Mouse (Mus musculus): ENCODE results near the gene Gltp. TPM values are rescaled to one million over a fixed set of nuclear protein-coding genes. Genes with fewer than 3 reads are reported as not detected.

Gltp gene
- polyA plus RNA-seq, 1 experiment from 2014 or later = 26.9 TPM

GRCm38 (mm10) chr5:114722846-114723245 lies 32.1 kb upstream of the Gltp start:
- Histone ChIP-seq H3K27me3 (ENCODE audit: control insufficient read depth, insufficient read depth, low read length) (no peaks in the 10 kb centered on the region), H3K4me1 (ENCODE audit: control insufficient read depth, insufficient read depth, low read length) (no peaks in the 10 kb centered on the region), H3K9ac (replicated peaks; ENCODE audit: low read depth, low read length) (no peak overlapping the region), H3K9me3 (ENCODE audit: control insufficient read depth, low read length) (no peaks in the 10 kb centered on the region), H3K36me3 (ENCODE audit: control insufficient read depth, insufficient read depth, low read length) (peaks cover 46% of the 10 kb centered on the region), H3K4me3 (ENCODE audit: low read depth, low read length) (no peak overlapping the region), H3K4me2 (ENCODE audit: low read depth, low read length) (no peak overlapping the region), H3K27ac (ENCODE audit: low read depth, low read length) (no peak overlapping the region)
- WGBS = 89% methylated on average over 13 of the region's 13 CpGs
- no peak for ATAC-seq (ENCODE audit: low read depth)

- no peak for ATAC-seq (ENCODE audit: low read depth)
- H3K9me3 ChIP-seq (ENCODE audit: control insufficient read depth, low read length) = no peaks in the 10 kb centered on the region
- H3K9ac ChIP-seq (replicated peaks; ENCODE audit: low read depth, low read length) = no peak overlapping the region
- H3K27me3 ChIP-seq (ENCODE audit: control insufficient read depth, insufficient read depth, low read length) = no peaks in the 10 kb centered on the region
- peaks cover 47% of the 10 kb centered on the region for H3K36me3 ChIP-seq (ENCODE audit: control insufficient read depth, insufficient read depth, low read length)
- 93% methylated on average over 10 of the region's 10 CpGs for WGBS
- no peak overlapping the region for H3K4me2 ChIP-seq (ENCODE audit: low read depth, low read length)
- H3K4me1 ChIP-seq (ENCODE audit: control insufficient read depth, insufficient read depth, low read length) = no peaks in the 10 kb centered on the region
- no peak overlapping the region for H3K4me3 ChIP-seq (ENCODE audit: low read depth, low read length)
- no peak overlapping the region for H3K27ac ChIP-seq (ENCODE audit: low read depth, low read length)
These were observed 31.2 kb upstream of the Gltp start for GRCm38 (mm10) chr5:114721969-114722368.

GRCm38 (mm10) chr5:114720784-114721183 lies 30.0 kb upstream of the Gltp start:
- no peaks in the 10 kb centered on the region for H3K4me1 ChIP-seq (ENCODE audit: control insufficient read depth, insufficient read depth, low read length)
- WGBS = 57% methylated on average over 11 of the region's 11 CpGs
- H3K4me3 ChIP-seq (ENCODE audit: low read depth, low read length) = no peak overlapping the region
- H3K9ac ChIP-seq (replicated peaks; ENCODE audit: low read depth, low read length) = no peak overlapping the region
- H3K36me3 ChIP-seq (ENCODE audit: control insufficient read depth, insufficient read depth, low read length) = peaks cover 55% of the 10 kb centered on the region
- no peak for ATAC-seq (ENCODE audit: low read depth)
- H3K27ac ChIP-seq (ENCODE audit: low read depth, low read length) = no peak overlapping the region
- H3K4me2 ChIP-seq (ENCODE audit: low read depth, low read length) = no peak overlapping the region
- no peaks in the 10 kb centered on the region for H3K9me3 ChIP-seq (ENCODE audit: control insufficient read depth, low read length)
- no peaks in the 10 kb centered on the region for H3K27me3 ChIP-seq (ENCODE audit: control insufficient read depth, insufficient read depth, low read length)

- no peak for ATAC-seq (ENCODE audit: low read depth)
- no peaks in the 10 kb centered on the region for H3K4me1 ChIP-seq (ENCODE audit: control insufficient read depth, insufficient read depth, low read length)
- H3K27ac ChIP-seq (ENCODE audit: low read depth, low read length) = no peak overlapping the region
- peaks cover 58% of the 10 kb centered on the region for H3K36me3 ChIP-seq (ENCODE audit: control insufficient read depth, insufficient read depth, low read length)
- no peak overlapping the region for H3K9ac ChIP-seq (replicated peaks; ENCODE audit: low read depth, low read length)
- no peaks in the 10 kb centered on the region for H3K9me3 ChIP-seq (ENCODE audit: control insufficient read depth, low read length)
- H3K27me3 ChIP-seq (ENCODE audit: control insufficient read depth, insufficient read depth, low read length) = no peaks in the 10 kb centered on the region
- no peak overlapping the region for H3K4me2 ChIP-seq (ENCODE audit: low read depth, low read length)
- over 99% methylated on average over 6 of the region's 6 CpGs for WGBS
- no peak overlapping the region for H3K4me3 ChIP-seq (ENCODE audit: low read depth, low read length)
These were observed 29.1 kb upstream of the Gltp start for GRCm38 (mm10) chr5:114719928-114720270.

GRCm38 (mm10) chr5:114719003-114719927 lies 28.5 kb upstream of the Gltp start:
- Histone ChIP-seq H3K4me1 (ENCODE audit: control insufficient read depth, insufficient read depth, low read length) (no peaks in the 10 kb centered on the region), H3K9me3 (ENCODE audit: control insufficient read depth, low read length) (no peaks in the 10 kb centered on the region), H3K36me3 (ENCODE audit: control insufficient read depth, insufficient read depth, low read length) (peaks cover 64% of the 10 kb centered on the region), H3K27ac (ENCODE audit: low read depth, low read length) (no peak overlapping the region), H3K4me3 (ENCODE audit: low read depth, low read length) (no peak overlapping the region), H3K4me2 (ENCODE audit: low read depth, low read length) (no peak overlapping the region), H3K9ac (replicated peaks; ENCODE audit: low read depth, low read length) (no peak overlapping the region), H3K27me3 (ENCODE audit: control insufficient read depth, insufficient read depth, low read length) (no peaks in the 10 kb centered on the region)
- 88% methylated on average over 20 of the region's 20 CpGs for WGBS
- no peak for ATAC-seq (ENCODE audit: low read depth)

GRCm38 (mm10) chr5:114718483-114718882 lies 27.7 kb upstream of the Gltp start:
- Histone ChIP-seq H3K4me3 (ENCODE audit: low read depth, low read length) (no peak overlapping the region), H3K9ac (replicated peaks; ENCODE audit: low read depth, low read length) (no peak overlapping the region), H3K27me3 (ENCODE audit: control insufficient read depth, insufficient read depth, low read length) (no peaks in the 10 kb centered on the region), H3K4me1 (ENCODE audit: control insufficient read depth, insufficient read depth, low read length) (no peaks in the 10 kb centered on the region), H3K4me2 (ENCODE audit: low read depth, low read length) (no peak overlapping the region), H3K27ac (ENCODE audit: low read depth, low read length) (no peak overlapping the region), H3K9me3 (ENCODE audit: control insufficient read depth, low read length) (no peaks in the 10 kb centered on the region), H3K36me3 (ENCODE audit: control insufficient read depth, insufficient read depth, low read length) (peaks cover 71% of the 10 kb centered on the region)
- WGBS = 84% methylated on average over 13 of the region's 13 CpGs
- no peak for ATAC-seq (ENCODE audit: low read depth)

GRCm38 (mm10) chr5:114717937-114718336 lies 27.2 kb upstream of the Gltp start:
- Histone ChIP-seq H3K9ac (replicated peaks; ENCODE audit: low read depth, low read length) (no peak overlapping the region), H3K27me3 (ENCODE audit: control insufficient read depth, insufficient read depth, low read length) (no peaks in the 10 kb centered on the region), H3K9me3 (ENCODE audit: control insufficient read depth, low read length) (no peaks in the 10 kb centered on the region), H3K4me1 (ENCODE audit: control insufficient read depth, insufficient read depth, low read length) (no peaks in the 10 kb centered on the region), H3K27ac (ENCODE audit: low read depth, low read length) (no peak overlapping the region), H3K4me3 (ENCODE audit: low read depth, low read length) (no peak overlapping the region), H3K36me3 (ENCODE audit: control insufficient read depth, insufficient read depth, low read length) (peaks cover 74% of the 10 kb centered on the region), H3K4me2 (ENCODE audit: low read depth, low read length) (no peak overlapping the region)
- WGBS = 94% methylated on average over 8 of the region's 8 CpGs
- ATAC-seq (ENCODE audit: low read depth) = no peak

GRCm38 (mm10) chr5:114717292-114717691 lies 26.5 kb upstream of the Gltp start:
- 90% methylated on average over 12 of the region's 12 CpGs for WGBS
- H3K9ac ChIP-seq (replicated peaks; ENCODE audit: low read depth, low read length) = no peak overlapping the region
- no peak overlapping the region for H3K27ac ChIP-seq (ENCODE audit: low read depth, low read length)
- no peak overlapping the region for H3K4me2 ChIP-seq (ENCODE audit: low read depth, low read length)
- no peaks in the 10 kb centered on the region for H3K9me3 ChIP-seq (ENCODE audit: control insufficient read depth, low read length)
- no peak for ATAC-seq (ENCODE audit: low read depth)
- peaks cover 74% of the 10 kb centered on the region for H3K36me3 ChIP-seq (ENCODE audit: control insufficient read depth, insufficient read depth, low read length)
- H3K4me3 ChIP-seq (ENCODE audit: low read depth, low read length) = no peak overlapping the region
- H3K27me3 ChIP-seq (ENCODE audit: control insufficient read depth, insufficient read depth, low read length) = no peaks in the 10 kb centered on the region
- no peaks in the 10 kb centered on the region for H3K4me1 ChIP-seq (ENCODE audit: control insufficient read depth, insufficient read depth, low read length)

GRCm38 (mm10) chr5:114714551-114714950 lies 23.8 kb upstream of the Gltp start:
- Histone ChIP-seq H3K4me3 (ENCODE audit: low read depth, low read length) (no peak overlapping the region), H3K9me3 (ENCODE audit: control insufficient read depth, low read length) (no peaks in the 10 kb centered on the region), H3K27me3 (ENCODE audit: control insufficient read depth, insufficient read depth, low read length) (no peaks in the 10 kb centered on the region), H3K4me2 (ENCODE audit: low read depth, low read length) (no peak overlapping the region), H3K4me1 (ENCODE audit: control insufficient read depth, insufficient read depth, low read length) (no peaks in the 10 kb centered on the region), H3K27ac (ENCODE audit: low read depth, low read length) (no peak overlapping the region), H3K36me3 (ENCODE audit: control insufficient read depth, insufficient read depth, low read length) (peaks cover 68% of the 10 kb centered on the region), H3K9ac (replicated peaks; ENCODE audit: low read depth, low read length) (no peak overlapping the region)
- ATAC-seq (ENCODE audit: low read depth) = no peak
- WGBS = 93% methylated on average over 18 of the region's 18 CpGs

Data from neural tube, embryonic 14.5 days (tissue).